Mouse (Mus musculus): ENCODE measurements at regions not wholly inside any gene's neighbourhood (a gene's known extent, or its start where the extent isn't known, plus 50 kb on each side); places are given as distances from the start of the nearest gene placed in this dataset.

GRCm38 (mm10) chr5:119758880-119759279, 73.6 kb upstream of the Tbx5 start:
- H3K36me3 ChIP-seq (replicated peaks; ENCODE audit: insufficient read depth, low read length): no peaks in the 10 kb centered on the region
- no peaks in the 10 kb centered on the region for H3K4me1 ChIP-seq (ENCODE audit: insufficient read depth)
- no peak overlapping the region for H3K9ac ChIP-seq (replicated peaks)
- H3K27ac ChIP-seq (ENCODE audit: low read depth): no peak overlapping the region
- H3K9me3 ChIP-seq (ENCODE audit: low read length): no peaks in the 10 kb centered on the region
- no peak overlapping the region for H3K4me2 ChIP-seq (ENCODE audit: low read depth, low read length)
- no peaks in the 10 kb centered on the region for H3K27me3 ChIP-seq (ENCODE audit: insufficient read depth, low read length)
- H3K4me3 ChIP-seq (ENCODE audit: low read depth, low read length): no peak overlapping the region
- ATAC-seq (no peak), DNase-seq (no peak)
- 57% methylated on average over 4 of the region's 4 CpGs for WGBS (ENCODE audit: insufficient replicate concordance)
- TF ChIP-seq CTCF (IDR thresholded peaks at IDR 0.05; ENCODE audit: low read depth) (no peak; the same call in 1 of the 2 replicates), EP300 (IDR thresholded peaks at IDR 0.05; ENCODE audit: low read depth) (no peak)

DNA sequence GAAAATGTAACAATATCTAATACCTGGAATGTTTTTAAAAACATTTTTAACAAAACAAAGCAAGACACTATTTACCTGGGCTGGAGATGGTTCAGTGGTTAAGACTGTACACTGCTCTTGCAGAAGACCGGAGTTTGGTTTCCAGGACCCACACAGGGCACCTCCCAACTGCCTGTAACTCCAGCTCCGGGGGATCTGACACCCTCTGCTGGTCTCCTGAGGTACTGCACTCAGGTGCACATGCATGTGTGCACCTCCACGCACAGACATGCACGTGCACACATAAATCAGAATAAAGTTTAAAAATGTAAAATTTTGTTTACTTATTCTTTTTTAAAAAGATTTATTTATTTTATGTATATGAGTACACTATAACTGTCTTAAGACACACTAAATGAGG, 70.4 kb upstream of the Tbx5 start:
- H3K27me3 ChIP-seq (ENCODE audit: insufficient read depth, low read length): 0 out of 2 replicates have a peak, but pooled peaks cover 9% of the 10 kb centered on the region
- 70% methylated on average over 4 of the region's 4 CpGs for WGBS (ENCODE audit: insufficient replicate concordance)
- no peak overlapping the region for H3K27ac ChIP-seq (ENCODE audit: low read depth)
- H3K9ac ChIP-seq (replicated peaks): no peak overlapping the region
- H3K4me3 ChIP-seq (ENCODE audit: low read depth, low read length): no peak overlapping the region
- no peaks in the 10 kb centered on the region for H3K36me3 ChIP-seq (replicated peaks; ENCODE audit: insufficient read depth, low read length)
- no peaks in the 10 kb centered on the region for H3K4me1 ChIP-seq (ENCODE audit: insufficient read depth)
- no peak for ATAC-seq
- peak; percentile 51 for TF ChIP-seq CTCF (IDR thresholded peaks at IDR 0.05; ENCODE audit: low read depth)
- TF ChIP-seq EP300 (IDR thresholded peaks at IDR 0.05; ENCODE audit: low read depth): no peak
- H3K4me2 ChIP-seq (ENCODE audit: low read depth, low read length): no peak overlapping the region
- H3K9me3 ChIP-seq (ENCODE audit: low read length): no peaks in the 10 kb centered on the region
- no peak for DNase-seq

- 58% methylated on average over 7 of the region's 7 CpGs for WGBS (ENCODE audit: insufficient replicate concordance)
Measured at GRCm38 (mm10) chr5:119763337-119763736, 69.1 kb upstream of the Tbx5 start.

DNA sequence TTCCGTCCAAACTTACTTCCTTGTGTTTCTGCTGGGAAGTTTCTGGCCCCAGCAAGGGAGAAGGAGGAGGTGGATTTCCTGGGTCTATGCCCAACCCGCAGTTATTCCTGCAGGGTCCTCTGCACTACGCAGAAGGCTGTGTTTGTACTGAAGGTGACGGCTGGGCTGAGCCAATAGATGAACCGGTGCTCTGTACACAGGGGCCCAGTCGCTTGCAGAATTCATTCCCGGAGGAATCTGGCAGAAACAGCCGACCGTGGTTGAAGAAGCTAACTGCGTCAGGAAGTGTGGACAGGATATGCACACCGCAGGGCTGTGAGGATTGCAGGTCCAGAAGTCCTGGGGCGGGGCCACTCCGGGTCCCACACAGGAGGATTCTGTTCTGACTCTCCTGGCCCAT, 66.1 kb upstream of the Tbx5 start:
- Histone ChIP-seq H3K9ac (replicated peaks) (no peak overlapping the region), H3K4me2 (ENCODE audit: low read depth, low read length) (no peak overlapping the region), H3K27ac (ENCODE audit: low read depth) (no peak overlapping the region), H3K9me3 (ENCODE audit: low read length) (no peaks in the 10 kb centered on the region), H3K4me3 (ENCODE audit: low read depth, low read length) (no peak overlapping the region), H3K36me3 (replicated peaks; ENCODE audit: insufficient read depth, low read length) (no peaks in the 10 kb centered on the region), H3K27me3 (ENCODE audit: insufficient read depth, low read length) (0 out of 2 replicates have a peak, but pooled peaks cover 9% of the 10 kb centered on the region), H3K4me1 (ENCODE audit: insufficient read depth) (no peaks in the 10 kb centered on the region)
- TF ChIP-seq CTCF (IDR thresholded peaks at IDR 0.05; ENCODE audit: low read depth) (no peak), EP300 (IDR thresholded peaks at IDR 0.05; ENCODE audit: low read depth) (no peak)
- DNase-seq (no peak), ATAC-seq (no peak)
- 16% methylated on average over 13 of the region's 13 CpGs for WGBS (ENCODE audit: insufficient replicate concordance)

More at GRCm38 (mm10) chr5:119763337-119763736, 69.1 kb upstream of the Tbx5 start:
- TF ChIP-seq CTCF (IDR thresholded peaks at IDR 0.05; ENCODE audit: low read depth): no peak
- DNase-seq: no peak
- Histone ChIP-seq H3K27me3 (ENCODE audit: insufficient read depth, low read length) (0 out of 2 replicates have a peak, but pooled peaks cover 9% of the 10 kb centered on the region), H3K9ac (replicated peaks) (no peak overlapping the region), H3K4me1 (ENCODE audit: insufficient read depth) (no peaks in the 10 kb centered on the region), H3K4me3 (ENCODE audit: low read depth, low read length) (no peak overlapping the region), H3K9me3 (ENCODE audit: low read length) (no peaks in the 10 kb centered on the region), H3K4me2 (ENCODE audit: low read depth, low read length) (no peak overlapping the region), H3K27ac (ENCODE audit: low read depth) (no peak overlapping the region), H3K36me3 (replicated peaks; ENCODE audit: insufficient read depth, low read length) (no peaks in the 10 kb centered on the region)
- no peak for ATAC-seq

GRCm38 (mm10) chr5:119770951-119771350, 61.5 kb upstream of the Tbx5 start:
- H3K9ac ChIP-seq (replicated peaks): no peak overlapping the region
- H3K4me3 ChIP-seq (ENCODE audit: low read depth, low read length): no peak overlapping the region

DNA sequence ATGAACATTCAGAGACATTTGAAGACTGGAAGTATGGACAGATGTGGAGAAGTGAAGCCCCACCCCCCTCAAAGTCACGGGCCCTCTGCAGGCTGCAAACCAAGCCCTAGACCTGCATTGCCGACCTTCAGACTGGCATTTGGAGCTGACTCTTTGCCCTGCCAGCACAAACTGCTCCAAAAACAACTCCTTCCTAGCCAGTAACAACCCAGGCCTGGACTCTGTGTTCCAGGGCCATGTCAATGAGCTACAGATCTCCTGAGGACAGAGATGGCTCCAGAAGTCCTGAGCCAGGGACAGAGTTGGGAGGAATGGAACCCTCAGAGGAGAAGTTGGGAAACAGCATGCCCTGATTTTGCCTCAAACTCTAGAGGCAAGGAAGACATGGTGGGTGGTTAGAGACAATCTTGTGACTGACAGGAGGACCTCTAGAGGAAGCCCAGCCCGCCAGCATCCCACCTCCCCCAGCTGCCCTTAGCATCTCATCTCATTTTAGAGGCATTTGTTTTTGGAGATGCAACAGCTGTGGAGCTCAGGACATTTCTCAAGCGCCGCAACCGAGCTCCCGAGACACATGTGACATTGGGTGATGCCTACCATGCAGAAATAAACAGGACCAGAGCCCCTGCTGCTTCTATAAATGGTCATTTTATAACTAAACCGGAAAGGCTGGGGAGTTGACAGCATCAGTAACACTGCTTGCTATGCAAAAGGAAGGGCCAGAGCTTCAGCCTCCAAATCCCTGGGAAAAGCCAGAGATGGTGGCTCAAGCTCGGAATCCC, 56.2 kb upstream of the Tbx5 start:
- 62% methylated on average over 9 of the region's 9 CpGs for WGBS (ENCODE audit: insufficient replicate concordance)
- no peak for ATAC-seq
- H3K4me1 ChIP-seq (ENCODE audit: insufficient read depth): no peaks in the 10 kb centered on the region
- DNase-seq: no peak
- no peaks in the 10 kb centered on the region for H3K27me3 ChIP-seq (ENCODE audit: insufficient read depth, low read length)
- H3K9me3 ChIP-seq (ENCODE audit: low read length): no peaks in the 10 kb centered on the region
- H3K36me3 ChIP-seq (replicated peaks; ENCODE audit: insufficient read depth, low read length): no peaks in the 10 kb centered on the region
- no peak overlapping the region for H3K4me2 ChIP-seq (ENCODE audit: low read depth, low read length)
- H3K4me3 ChIP-seq (ENCODE audit: low read depth, low read length): no peak overlapping the region
- no peak overlapping the region for H3K9ac ChIP-seq (replicated peaks)
- no peak for TF ChIP-seq EP300 (IDR thresholded peaks at IDR 0.05; ENCODE audit: low read depth)
- TF ChIP-seq CTCF (IDR thresholded peaks at IDR 0.05; ENCODE audit: low read depth): no peak
- no peak overlapping the region for H3K27ac ChIP-seq (ENCODE audit: low read depth)

More at GRCm38 (mm10) chr5:119770951-119771350, 61.5 kb upstream of the Tbx5 start:
- H3K9me3 ChIP-seq (ENCODE audit: low read length): no peaks in the 10 kb centered on the region
- H3K36me3 ChIP-seq (replicated peaks; ENCODE audit: insufficient read depth, low read length): no peaks in the 10 kb centered on the region
- no peak for TF ChIP-seq CTCF (IDR thresholded peaks at IDR 0.05; ENCODE audit: low read depth)
- WGBS (ENCODE audit: insufficient replicate concordance): 44% methylated on average over 2 of the region's 2 CpGs
- DNase-seq (no peak), ATAC-seq (no peak)
- H3K4me1 ChIP-seq (ENCODE audit: insufficient read depth): no peaks in the 10 kb centered on the region
- 0 out of 2 replicates have a peak, but pooled peaks cover 5% of the 10 kb centered on the region for H3K27me3 ChIP-seq (ENCODE audit: insufficient read depth, low read length)
- no peak overlapping the region for H3K4me2 ChIP-seq (ENCODE audit: low read depth, low read length)
- no peak overlapping the region for H3K27ac ChIP-seq (ENCODE audit: low read depth)
